Mouse (Mus musculus) mouse embryonic stem cell (cell line): ENCODE measurements at regions not wholly inside any gene's neighbourhood (a gene's known extent, or its start where the extent isn't known, plus 50 kb on each side); places are given as distances from the start of the nearest gene placed in this dataset.

Source experiments
- in situ Hi-C, 2 experiments: fragments of 300-500 bp; cut with MboI; formaldehyde crosslinking; loops; 1 replicate in 1 of 2; 3 replicates in 1 of 2; pipeline ENCODE4 v1.14.3; 2019 to 2020; ENCODE audit warnings: low sequenced_read_pairs in 2 of 2, low pct_unique_long_range_greater_than_20kb in 1 of 2, mixed read lengths in 1 of 2; ENCODE audit not compliant: unreplicated experiment in 1 of 2

- in situ Hi-C loops, result loop anchor here in 1 of 2 experiments (25.0 kb wide), 1 partner anchor 394 kb away; no protein-coding TSS in a partner anchor
These were observed 304.7 kb downstream of the BC048507 start for GRCm38 (mm10) chr13:68167826-68168225.

GRCm38 (mm10) chr13:68173456-68173855 is 310.3 kb downstream of the BC048507 start:
- in situ Hi-C loops, result loop anchor here in 1 of 2 experiments (25.0 kb wide), 1 partner anchor 389 kb away; no protein-coding TSS in a partner anchor
